ENCODE assay signal across 7 mouse cellular contexts in genomic region chr3:96196437-96197128, GRCm38 (mm10). TPM values are rescaled to one million over a fixed set of nuclear protein-coding genes. Genes with fewer than 3 reads are reported as not detected.
A peak's percentile ranks its signal among the peaks of the same experiment; 100 is the strongest.
DNase-seq lines count a peak whose midpoint lies in the region; ATAC-seq and TF ChIP-seq lines count a peak whose summit lies in the region.

No protein-coding gene starts in this region.

- H3K4me3 ChIP-seq in lung, embryonic 14.5 days (ENCODE audit: low read depth, low read length), result peak overlapping the region; percentile 67
- H3K4me3 ChIP-seq in embryonic facial prominence, embryonic 13.5 days, result peak overlapping the region; percentile 63
- peak overlapping the region; percentile 72 for H3K4me3 ChIP-seq in intestine, embryonic 16.5 days (ENCODE audit: low read length)
- H3K4me3 ChIP-seq in neural tube, embryonic 15.5 days (replicated peaks), result peak overlapping the region; percentile 77

- H3K4me2 ChIP-seq in lung, embryonic 14.5 days, result peak overlapping the region; percentile 98
- peak overlapping the region; percentile 96 for H3K4me2 ChIP-seq in embryonic facial prominence, embryonic 13.5 days
- peak overlapping the region; percentile 99 for H3K4me2 ChIP-seq in intestine, embryonic 16.5 days (ENCODE audit: low read depth, low read length)
- peak overlapping the region; percentile 99 for H3K4me2 ChIP-seq in neural tube, embryonic 15.5 days

- H3K27ac ChIP-seq in lung, embryonic 14.5 days (ENCODE audit: low read depth), result peak overlapping the region; percentile 97
- H3K27ac ChIP-seq in embryonic facial prominence, embryonic 13.5 days, result peak overlapping the region; percentile 96
- H3K27ac ChIP-seq in intestine, embryonic 16.5 days (ENCODE audit: low read length), result peak overlapping the region; percentile 91
- peak overlapping the region; percentile 99 for H3K27ac ChIP-seq in neural tube, embryonic 15.5 days (replicated peaks)

- H3K27me3 ChIP-seq in lung, embryonic 14.5 days (ENCODE audit: insufficient read depth, low read length), result no peaks in the 10 kb centered on the region
- no peaks in the 10 kb centered on the region for H3K27me3 ChIP-seq in embryonic facial prominence, embryonic 13.5 days
- H3K27me3 ChIP-seq in intestine, embryonic 16.5 days (replicated peaks; ENCODE audit: control insufficient read depth, insufficient read depth, low read length), result no peaks in the 10 kb centered on the region
- H3K27me3 ChIP-seq in neural tube, embryonic 15.5 days (replicated peaks), result no peaks in the 10 kb centered on the region; the same call in 1 of the 2 replicates

- peaks cover 10% of the 10 kb centered on the region; the same call in 1 of the 2 replicates for H3K4me1 ChIP-seq in lung, embryonic 14.5 days (ENCODE audit: insufficient read depth)
- peaks cover 19% of the 10 kb centered on the region for H3K4me1 ChIP-seq in embryonic facial prominence, embryonic 13.5 days
- H3K4me1 ChIP-seq in intestine, embryonic 16.5 days (ENCODE audit: control insufficient read depth, insufficient read depth, low read length), result peaks cover 10% of the 10 kb centered on the region
- peaks cover 16% of the 10 kb centered on the region for H3K4me1 ChIP-seq in neural tube, embryonic 15.5 days

- no peak for DNase-seq in lung, embryonic 14.5 days
- no peak for DNase-seq in lung, postnatal 10 days
- DNase-seq in Muller cell, postnatal 12 days (ENCODE audit: inconsistent ontology term), result no peak
- DNase-seq in cerebellum, postnatal 14 days, result no peak

- no peak; the same call in 1 of the 2 replicates for ATAC-seq in lung, embryonic 14.5 days (ENCODE audit: insufficient read depth)
- ATAC-seq in embryonic facial prominence, embryonic 13.5 days (ENCODE audit: insufficient number of reproducible peaks, insufficient read depth, low FRiP score, low TSS enrichment, low read depth), result no peak; the same call in 1 of the 2 replicates
- peak; percentile 1; the same call in 1 of the 2 replicates for ATAC-seq in intestine, embryonic 16.5 days
- peak; percentile 42 for ATAC-seq in neural tube, embryonic 15.5 days (ENCODE audit: low FRiP score)

- WGBS in lung, embryonic 14.5 days, result 20% methylated on average over 27 of the region's 27 CpGs
- 17% methylated on average over 27 of the region's 27 CpGs for WGBS in embryonic facial prominence, embryonic 13.5 days
- 16% methylated on average over 27 of the region's 27 CpGs for WGBS in intestine, embryonic 16.5 days
- WGBS in neural tube, embryonic 15.5 days, result 15% methylated on average over 27 of the region's 27 CpGs

- 0 out of 2 replicates have a peak, but pooled peaks cover 4% of the 10 kb centered on the region for H3K36me3 ChIP-seq in lung, embryonic 14.5 days (ENCODE audit: insufficient read depth)
- peaks cover 9% of the 10 kb centered on the region; the same call in 1 of the 2 replicates for H3K36me3 ChIP-seq in embryonic facial prominence, embryonic 13.5 days
- no peaks in the 10 kb centered on the region for H3K36me3 ChIP-seq in intestine, embryonic 16.5 days (ENCODE audit: control insufficient read depth, insufficient read depth, low read length)
- H3K36me3 ChIP-seq in neural tube, embryonic 15.5 days, result peaks cover 39% of the 10 kb centered on the region

- no peaks in the 10 kb centered on the region for H3K9me3 ChIP-seq in lung, embryonic 14.5 days (ENCODE audit: low read depth, low read length)
- H3K9me3 ChIP-seq in embryonic facial prominence, embryonic 13.5 days, result no peaks in the 10 kb centered on the region
- no peaks in the 10 kb centered on the region for H3K9me3 ChIP-seq in intestine, embryonic 16.5 days (ENCODE audit: control insufficient read depth, low read length)
- H3K9me3 ChIP-seq in neural tube, embryonic 15.5 days (replicated peaks), result no peaks in the 10 kb centered on the region

- peak overlapping the region; percentile 89 for H3K9ac ChIP-seq in lung, embryonic 14.5 days
- peak overlapping the region; percentile 88 for H3K9ac ChIP-seq in embryonic facial prominence, embryonic 13.5 days
- peak overlapping the region; percentile 88 for H3K9ac ChIP-seq in intestine, embryonic 16.5 days (ENCODE audit: low read depth, low read length)
- peak overlapping the region; percentile 98 for H3K9ac ChIP-seq in neural tube, embryonic 15.5 days (replicated peaks)

- no peak for TF ChIP-seq CTCF in lung, embryonic 14.5 days (IDR thresholded peaks at IDR 0.05; ENCODE audit: low read depth)

RNA-seq across cellular contexts. Expression of gene Sv2a, which starts 15.6 kb away (rescaled TPM):
- polyA plus RNA-seq in lung, embryonic 14.5 days (2014; fragmentation: Nextera tagmentation; extraction: Ambion mirVana), result 3.6 and 5.8 TPM in 2 replicates
- polyA plus RNA-seq in embryonic facial prominence, embryonic 13.5 days (2015; fragmentation: Nextera tagmentation; extraction: Ambion mirVana), result 7.6 and 8.7 TPM in 2 replicates
- 3.2 and 3.4 TPM in 2 replicates for polyA plus RNA-seq in intestine, embryonic 16.5 days (2015; fragmentation: Nextera tagmentation; extraction: Ambion mirVana)
- 110 and 136 TPM in 2 replicates for polyA plus RNA-seq in neural tube, embryonic 15.5 days (2015; fragmentation: Nextera tagmentation; extraction: Ambion mirVana)

RNA-seq across cellular contexts. Expression of gene Bola1, which starts 22.9 kb away (rescaled TPM):
- 57.6 and 68.0 TPM in 2 replicates for polyA plus RNA-seq in lung, embryonic 14.5 days (2014; fragmentation: Nextera tagmentation; extraction: Ambion mirVana)
- 46.6 and 55.0 TPM in 2 replicates for polyA plus RNA-seq in embryonic facial prominence, embryonic 13.5 days (2015; fragmentation: Nextera tagmentation; extraction: Ambion mirVana)
- polyA plus RNA-seq in intestine, embryonic 16.5 days (2015; fragmentation: Nextera tagmentation; extraction: Ambion mirVana), result 65.2 and 66.2 TPM in 2 replicates
- 53.9 and 58.6 TPM in 2 replicates for polyA plus RNA-seq in neural tube, embryonic 15.5 days (2015; fragmentation: Nextera tagmentation; extraction: Ambion mirVana)

RNA-seq across cellular contexts. Expression of gene Hist2h2ab, which starts 23.1 kb away (rescaled TPM):
- polyA plus RNA-seq in lung, embryonic 14.5 days (2014; fragmentation: Nextera tagmentation; extraction: Ambion mirVana), result not detected in 2 replicates
- 1.7 TPM in 1 of 2 replicates, not detected in the other for polyA plus RNA-seq in embryonic facial prominence, embryonic 13.5 days (2015; fragmentation: Nextera tagmentation; extraction: Ambion mirVana)
- polyA plus RNA-seq in intestine, embryonic 16.5 days (2015; fragmentation: Nextera tagmentation; extraction: Ambion mirVana), result 0.70 TPM in 1 of 2 replicates, not detected in the other
- polyA plus RNA-seq in neural tube, embryonic 15.5 days (2015; fragmentation: Nextera tagmentation; extraction: Ambion mirVana), result 0.47 TPM in 1 of 2 replicates, not detected in the other

RNA-seq across cellular contexts. Expression of gene Hist2h2ac, which starts 24.1 kb away (rescaled TPM):
- polyA plus RNA-seq in lung, embryonic 14.5 days (2014; fragmentation: Nextera tagmentation; extraction: Ambion mirVana), result 10.8 and 11.9 TPM in 2 replicates
- 13.2 and 14.1 TPM in 2 replicates for polyA plus RNA-seq in embryonic facial prominence, embryonic 13.5 days (2015; fragmentation: Nextera tagmentation; extraction: Ambion mirVana)
- 2.8 and 4.7 TPM in 2 replicates for polyA plus RNA-seq in intestine, embryonic 16.5 days (2015; fragmentation: Nextera tagmentation; extraction: Ambion mirVana)
- polyA plus RNA-seq in neural tube, embryonic 15.5 days (2015; fragmentation: Nextera tagmentation; extraction: Ambion mirVana), result 0.72 and 3.5 TPM in 2 replicates

RNA-seq across cellular contexts. Expression of gene Hist2h2be, which starts 24.3 kb away (rescaled TPM):
- 5.9 and 6.4 TPM in 2 replicates for polyA plus RNA-seq in lung, embryonic 14.5 days (2014; fragmentation: Nextera tagmentation; extraction: Ambion mirVana)
- polyA plus RNA-seq in embryonic facial prominence, embryonic 13.5 days (2015; fragmentation: Nextera tagmentation; extraction: Ambion mirVana), result 8.7 and 12.0 TPM in 2 replicates
- polyA plus RNA-seq in intestine, embryonic 16.5 days (2015; fragmentation: Nextera tagmentation; extraction: Ambion mirVana), result 6.7 and 7.3 TPM in 2 replicates
- polyA plus RNA-seq in neural tube, embryonic 15.5 days (2015; fragmentation: Nextera tagmentation; extraction: Ambion mirVana), result 4.0 and 4.6 TPM in 2 replicates

Comparison
In these comparisons a context has a peak if more than half of its experiments do, and no peak if none do; other contexts are left out.
1. ATAC-seq: peak in intestine, embryonic 16.5 days (single experiment) and neural tube, embryonic 15.5 days (single experiment); none in lung, embryonic 14.5 days (single experiment) and embryonic facial prominence, embryonic 13.5 days (single experiment).
2. RNA of gene Sv2a, which starts 15.6 kb away (polyA plus RNA-seq): 110 to 136 TPM in neural tube, embryonic 15.5 days; 7.6 to 8.7 TPM in embryonic facial prominence, embryonic 13.5 days, 3.6 to 5.8 TPM in lung, embryonic 14.5 days and 3.2 to 3.4 TPM in intestine, embryonic 16.5 days; every median in the first group is over 10 times any median in the second.
3. Peak in every context shown above with its lines, with median percentiles within 50 percentile points of each other: H3K27ac ChIP-seq, H3K4me2 ChIP-seq, H3K4me3 ChIP-seq and H3K9ac ChIP-seq.